Mouse (Mus musculus) megakaryocyte progenitor cell, adult 5-6 weeks (primary cell): Measurements from ENCODE around the gene Acsf3. TPM values are rescaled to one million over a fixed set of nuclear protein-coding genes. Genes with fewer than 3 reads are reported as not detected.

Experiments used
- ATAC-seq: replicated peaks from 2 replicates; pipeline ENCODE4 v1.8.0; 2016; ENCODE audit warnings: mild to moderate bottlenecking, moderate TSS enrichment, inconsistent platforms; ENCODE audit not compliant: poor library complexity
- total RNA-seq, 2 experiments: library from RNA; stranded (forward) in 1 of 2; stranded (reverse) in 1 of 2; fragments of 157-497, 149-512 nt in 1 of 2; fragments of 200-1000 nt in 1 of 2; gene quantifications; 2 replicates each; pipeline versions ENCODE4 v1.2.3 to v1.2.4; 2015 to 2017

Acsf3 gene
- total RNA-seq, 2 experiments from 2014 or later: 4.5 to 5.7 TPM

- no peak for ATAC-seq
Measured at GRCm38 (mm10) chr8:122806956-122807538, 31.8 kb downstream of the Acsf3 start.

GRCm38 (mm10) chr8:122807907-122808306 lies 32.6 kb downstream of the Acsf3 start:
- ATAC-seq: no peak

- ATAC-seq: no peak
Measured at GRCm38 (mm10) chr8:122810376-122810775, 35.1 kb downstream of the Acsf3 start.

GRCm38 (mm10) chr8:122811870-122812494 lies 36.7 kb downstream of the Acsf3 start:
- no peak for ATAC-seq

- peak; percentile 76 for ATAC-seq
Measured at GRCm38 (mm10) chr8:122812610-122813250, 37.4 kb downstream of the Acsf3 start.

- ATAC-seq: no peak
Measured at GRCm38 (mm10) chr8:122814608-122815007, 39.3 kb downstream of the Acsf3 start.

- no peak for ATAC-seq
Measured at GRCm38 (mm10) chr8:122816965-122817364, 41.7 kb downstream of the Acsf3 start.

GRCm38 (mm10) chr8:122817724-122818496 lies 42.6 kb downstream of the Acsf3 start:
- ATAC-seq: no peak

GRCm38 (mm10) chr8:122819776-122820175 lies 44.5 kb downstream of the Acsf3 start:
- no peak for ATAC-seq

GRCm38 (mm10) chr8:122824571-122824970 lies 49.3 kb downstream of the Acsf3 start:
- ATAC-seq: no peak

- no peak for ATAC-seq
Measured at GRCm38 (mm10) chr8:122824986-122825385, 49.7 kb downstream of the Acsf3 start.

- peak; percentile 27 for ATAC-seq
Measured at GRCm38 (mm10) chr8:122825408-122825807, 50.1 kb downstream of the Acsf3 start.

GRCm38 (mm10) chr8:122829396-122829795 lies 54.1 kb downstream of the Acsf3 start:
- ATAC-seq: no peak

GRCm38 (mm10) chr8:122830349-122831061 lies 55.2 kb downstream of the Acsf3 start:
- peak; percentile 93 for ATAC-seq

GRCm38 (mm10) chr8:122834416-122834815 lies 59.1 kb downstream of the Acsf3 start:
- no peak for ATAC-seq

- ATAC-seq: peak; percentile 92
Measured at GRCm38 (mm10) chr8:122834971-122835370, 59.7 kb downstream of the Acsf3 start.

GRCm38 (mm10) chr8:122836199-122836598 lies 60.9 kb downstream of the Acsf3 start:
- no peak for ATAC-seq

GRCm38 (mm10) chr8:122836696-122837095 lies 61.4 kb downstream of the Acsf3 start:
- no peak for ATAC-seq

- ATAC-seq: no peak
Measured at GRCm38 (mm10) chr8:122844161-122844560, 68.9 kb downstream of the Acsf3 start.

- ATAC-seq: peak; percentile 71
Measured at GRCm38 (mm10) chr8:122845662-122846061, 70.4 kb downstream of the Acsf3 start.
